In the genomic region with DNA sequence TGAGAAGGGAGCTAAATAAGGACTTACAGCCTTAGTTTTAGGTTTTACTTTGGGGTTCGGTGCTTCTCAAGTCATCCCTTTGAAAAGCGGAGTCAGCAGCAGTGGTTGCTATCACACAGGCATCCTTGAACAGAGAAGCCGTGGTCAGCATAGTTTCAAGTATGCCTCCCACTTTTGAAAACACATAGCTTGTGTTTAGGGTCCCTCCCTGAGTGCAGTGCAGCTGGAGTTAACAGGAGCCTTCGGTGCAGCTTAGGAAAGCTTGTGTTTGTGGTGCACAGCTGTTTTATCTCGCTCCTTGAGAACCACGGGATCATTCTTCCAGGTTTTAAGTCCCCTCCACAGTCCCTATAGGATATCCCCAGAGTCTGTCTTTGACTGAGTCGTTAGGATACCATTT, we compare ENCODE assay signal across 24 mouse cellular contexts.
"Had no signal": no experiment of that assay in that cellular context is flagged by ENCODE, and none has a peak within 500 bp of the region (broad histone marks: within the 10 kb centered on the region; RNA-seq: fewer than 3 reads in every experiment).

No protein-coding gene starts in this region.

- H3K4me1 ChIP-seq: limb, embryonic 10.5 days; liver, embryonic 12.5 days; liver, embryonic 15.5 days; megakaryocyte, embryonic 14.5 days had no signal

- ATAC-seq: inflammation-experienced regulatory T-cells, adult 6 months; liver, embryonic 12.5 days; midbrain, embryonic 13.5 days; midbrain, embryonic 16.5 days had no signal

- H3K9me3 ChIP-seq: limb, embryonic 10.5 days; limb, embryonic 13.5 days; liver, embryonic 15.5 days; lung, embryonic 15.5 days; midbrain, embryonic 13.5 days; neural tube, embryonic 13.5 days had no signal

- H3K4me3 ChIP-seq: layer of hippocampus, adult 2 months; limb, embryonic 10.5 days; limb, embryonic 13.5 days; liver, embryonic 12.5 days; liver, embryonic 15.5 days; lung, embryonic 15.5 days; megakaryocyte, embryonic 14.5 days; midbrain, embryonic 10.5 days; midbrain, embryonic 13.5 days; myocyte; neural tube, embryonic 13.5 days had no signal

- H3K9ac ChIP-seq: limb, embryonic 13.5 days; liver, embryonic 12.5 days; liver, embryonic 15.5 days; lung, embryonic 15.5 days; midbrain, embryonic 13.5 days; neural tube, embryonic 13.5 days had no signal

- H3K36me3 ChIP-seq: limb, embryonic 10.5 days; limb, embryonic 13.5 days; liver, embryonic 12.5 days; liver, embryonic 15.5 days; lung, embryonic 15.5 days; midbrain, embryonic 13.5 days; neural tube, embryonic 13.5 days had no signal

- H3K27me3 ChIP-seq: limb, embryonic 13.5 days; liver, embryonic 12.5 days; liver, embryonic 15.5 days; lung, embryonic 15.5 days; megakaryocyte, embryonic 14.5 days; midbrain, embryonic 13.5 days; neural tube, embryonic 13.5 days had no signal

- DNase-seq: kidney, adult 8-10 months; kidney, postnatal 25 days; layer of hippocampus, adult 9-11 months; liver; lung, adult 18-20 months; lung, postnatal 10 days; lung, postnatal 36 days; retina, postnatal 1 day; right cerebral cortex, postnatal 25 days; spleen, adult 18-20 months; thymus, postnatal 25 days had no signal

- H3K27ac ChIP-seq: layer of hippocampus, adult 2 months; limb, embryonic 10.5 days; limb, embryonic 13.5 days; liver, embryonic 12.5 days; liver, embryonic 15.5 days; lung, embryonic 15.5 days; midbrain, embryonic 10.5 days; midbrain, embryonic 13.5 days; neural tube, embryonic 13.5 days had no signal

- H3K4me2 ChIP-seq: limb, embryonic 13.5 days; liver, embryonic 12.5 days; liver, embryonic 15.5 days; lung, embryonic 15.5 days; midbrain, embryonic 13.5 days; neural tube, embryonic 13.5 days had no signal
